Mouse (Mus musculus): ENCODE results near the gene Tac1.

- TF ChIP-seq CTCF (IDR thresholded peaks at IDR 0.05; ENCODE audit: low read depth) (no peak), EP300 (optimal IDR thresholded peaks at IDR 0.05) (no peak)
Measured at GRCm38 (mm10) chr6:7554829-7555391, at the start of gene Tac1.

Data from stomach, postnatal 0 days (tissue).